Mouse (Mus musculus) G1E (cell line): ENCODE data around the gene Fus.
A peak's percentile ranks its signal among the peaks of the same experiment; 100 is the strongest.

Experiments used
- CTCF ChIP-seq: IDR thresholded peaks from 2 replicates; pipeline ENCODE4 v1.5.1; 2012; ENCODE audit warnings: low read depth, low read length, inconsistent platforms, mixed read lengths
- GATA1 ChIP-seq: IDR thresholded peaks from 2 replicates; pipeline ENCODE4 v1.6.1; 2012; ENCODE audit warnings: borderline replicate concordance, low read length, inconsistent platforms, mixed read lengths
- GATA2 ChIP-seq: IDR thresholded peaks from 2 replicates; pipeline ENCODE4 v1.6.1; 2012; ENCODE audit warnings: low read depth, low read length, inconsistent platforms, borderline replicate concordance
- POLR2AphosphoS5 ChIP-seq: IDR thresholded peaks from 2 replicates; pipeline ENCODE4 v1.6.1; 2012; ENCODE audit warnings: low read depth, low read length, inconsistent platforms; ENCODE audit not compliant: insufficient replicate concordance
- TAL1 ChIP-seq: conservative IDR thresholded peaks from 2 replicates; pipeline ENCODE4 v1.6.1; 2012; ENCODE audit warnings: low read depth, low read length, inconsistent platforms, mixed read lengths

DNA sequence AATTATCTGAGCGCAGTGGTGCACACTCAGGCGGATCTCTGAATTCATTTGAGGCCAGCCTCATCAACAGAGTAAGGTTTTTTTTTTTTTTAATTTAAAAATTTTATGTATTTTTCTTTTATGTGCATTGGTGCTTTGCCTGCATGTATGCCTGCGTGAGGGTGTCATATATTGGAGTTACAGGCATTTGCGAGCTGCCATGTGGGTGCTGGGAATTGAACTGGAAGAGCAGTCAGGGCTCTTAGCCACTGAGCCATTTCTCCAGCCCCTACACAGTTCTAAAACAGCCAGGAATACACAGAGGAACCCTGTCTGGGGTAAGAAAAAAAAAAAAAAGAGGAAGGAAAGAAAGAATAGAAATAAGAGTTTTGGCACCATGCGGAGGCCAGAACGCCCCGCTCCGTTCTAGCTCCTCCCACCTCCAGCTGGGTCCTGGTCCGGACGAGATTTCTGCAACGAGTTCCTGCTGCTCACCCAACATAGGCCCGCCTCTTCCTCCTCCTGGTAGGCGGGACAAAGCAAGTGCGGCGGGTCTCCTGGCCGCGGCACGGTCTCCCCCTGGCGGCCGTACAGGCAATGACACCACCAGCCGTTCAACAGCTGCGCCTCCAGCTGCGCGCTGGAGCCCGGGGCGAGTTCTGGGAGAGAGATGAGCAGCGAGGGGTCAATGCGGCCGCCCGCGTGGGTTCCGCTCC, 32.1 kb upstream of the Fus start:
- TF ChIP-seq POLR2AphosphoS5 (no peak), CTCF (peak; percentile 88), GATA1 (no peak), GATA2 (no peak), TAL1 (no peak)
